Mouse (Mus musculus) megakaryocyte, embryonic 14.5 days (primary cell): ENCODE measurements around the gene Ifitm3. TPM values are rescaled to one million over a fixed set of nuclear protein-coding genes. Genes with fewer than 3 reads are reported as not detected.
A peak's percentile ranks its signal among the peaks of the same experiment; 100 is the strongest.

Source experiments
- H3K27me3 ChIP-seq: replicated peaks from 2 replicates; pipeline ENCODE3; 2012; ENCODE audit warnings: inconsistent platforms
- H3K36me3 ChIP-seq: replicated peaks from 2 replicates; pipeline ENCODE3; 2012; ENCODE audit warnings: low read length, inconsistent platforms, mixed read lengths
- H3K4me1 ChIP-seq: 2 replicates; pipeline ENCODE4 v1.6.1; 2012; ENCODE audit warnings: inconsistent platforms
- H3K4me3 ChIP-seq: replicated peaks from 2 replicates; pipeline ENCODE3; 2012; ENCODE audit warnings: moderate library complexity, mild to moderate bottlenecking, inconsistent platforms
- H3K9me3 ChIP-seq: 2 replicates; pipeline ENCODE4 v1.6.1; 2012; ENCODE audit warnings: inconsistent platforms
- FLI1 ChIP-seq: IDR thresholded peaks from 2 replicates; pipeline ENCODE4 v1.6.1; 2012; ENCODE audit warnings: low read length, inconsistent platforms, mixed read lengths
- GATA1 ChIP-seq: IDR thresholded peaks from 3 replicates; pipeline ENCODE4 v1.6.1; 2012; ENCODE audit warnings: mixed read lengths, low read length, inconsistent platforms, borderline replicate concordance
- polyA plus RNA-seq: library from polyadenylated mRNA; stranded (reverse); fragments of >175 nt; gene quantifications from 2 replicates; pipeline ENCODE4 v1.2.3, GENCODE M21; 2012; ENCODE audit warnings: low replicate concordance; ENCODE audit not compliant: insufficient read depth

The Ifitm3 gene
- polyA plus RNA-seq, 1 experiment, result 151 TPM

GRCm38 (mm10) chr7:141016707-141017697 lies 6.4 kb upstream of the Ifitm3 start:
- H3K4me3 ChIP-seq, result peak overlapping the region; percentile 59
- H3K27me3 ChIP-seq, result no peaks in the 10 kb centered on the region
- peaks cover 9% of the 10 kb centered on the region for H3K9me3 ChIP-seq
- peaks cover 53% of the 10 kb centered on the region for H3K4me1 ChIP-seq
- H3K36me3 ChIP-seq, result peaks cover 8% of the 10 kb centered on the region
- TF ChIP-seq FLI1 (no peak), GATA1 (no peak)

GRCm38 (mm10) chr7:141011238-141011770 lies 734 bp upstream of the Ifitm3 start:
- peaks cover 15% of the 10 kb centered on the region for H3K36me3 ChIP-seq
- peaks cover 9% of the 10 kb centered on the region for H3K9me3 ChIP-seq
- TF ChIP-seq GATA1 (no peak), FLI1 (no peak)
- peaks cover 80% of the 10 kb centered on the region for H3K4me1 ChIP-seq
- H3K4me3 ChIP-seq, result peak overlapping the region; percentile 94
- H3K27me3 ChIP-seq, result no peaks in the 10 kb centered on the region

GRCm38 (mm10) chr7:141009665-141010064 lies 905 bp downstream of the Ifitm3 start:
- TF ChIP-seq GATA1 (no peak), FLI1 (no peak)
- H3K9me3 ChIP-seq, result peaks cover 6% of the 10 kb centered on the region
- no peaks in the 10 kb centered on the region for H3K27me3 ChIP-seq
- H3K4me1 ChIP-seq, result peaks cover 76% of the 10 kb centered on the region
- peak overlapping the region; percentile 94 for H3K4me3 ChIP-seq
- peaks cover 16% of the 10 kb centered on the region for H3K36me3 ChIP-seq

- 0 out of 2 replicates have a peak, but pooled peaks cover under 1% of the 10 kb centered on the region for H3K9me3 ChIP-seq
- H3K4me3 ChIP-seq, result peak overlapping the region; percentile 94
- H3K4me1 ChIP-seq, result peaks cover 76% of the 10 kb centered on the region
- no peak for TF ChIP-seq FLI1
- no peak for TF ChIP-seq GATA1
- H3K36me3 ChIP-seq, result peaks cover 11% of the 10 kb centered on the region
- H3K27me3 ChIP-seq, result no peaks in the 10 kb centered on the region
These were observed 1.5 kb downstream of the Ifitm3 start for GRCm38 (mm10) chr7:141008938-141009660.

DNA sequence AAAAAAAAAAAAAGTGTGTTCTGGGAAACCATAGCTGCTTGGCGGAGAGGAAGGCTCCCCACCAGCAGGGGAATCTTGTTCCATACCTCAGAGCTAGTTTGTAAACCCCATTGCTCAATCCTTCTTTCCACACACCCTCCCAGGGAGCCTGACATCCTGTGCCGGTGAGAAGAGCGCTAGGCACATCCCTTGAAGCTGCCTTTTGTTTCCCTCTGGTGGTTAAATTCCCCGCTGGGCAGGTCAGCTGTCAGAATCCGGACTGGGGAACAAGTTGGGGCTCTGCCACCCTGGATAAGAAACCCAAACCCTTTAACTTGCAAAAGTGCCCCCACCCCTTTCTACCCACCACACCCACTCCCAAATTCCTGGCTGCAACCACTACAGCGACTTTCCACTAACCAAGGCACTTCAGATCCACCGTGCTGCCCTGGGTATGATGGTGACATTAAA lies 2.2 kb downstream of the Ifitm3 start:
- no peak for TF ChIP-seq FLI1
- no peak for TF ChIP-seq GATA1
- H3K4me3 ChIP-seq, result peak overlapping the region; percentile 94
- 0 out of 2 replicates have a peak, but pooled peaks cover 3% of the 10 kb centered on the region for H3K9me3 ChIP-seq

GRCm38 (mm10) chr7:141006914-141007313 lies 3.7 kb downstream of the Ifitm3 start:
- H3K4me1 ChIP-seq, result peaks cover 64% of the 10 kb centered on the region
- peaks cover 10% of the 10 kb centered on the region for H3K36me3 ChIP-seq
- TF ChIP-seq GATA1 (no peak), FLI1 (no peak)
- H3K4me3 ChIP-seq, result no peak overlapping the region
- H3K27me3 ChIP-seq, result no peaks in the 10 kb centered on the region
- H3K9me3 ChIP-seq, result peaks cover 6% of the 10 kb centered on the region; the same call in 1 of the 2 replicates

More for the DNA sequence above, 2.2 kb downstream of the Ifitm3 start:
- Histone ChIP-seq H3K27me3 (no peaks in the 10 kb centered on the region), H3K36me3 (peaks cover 10% of the 10 kb centered on the region), H3K4me1 (peaks cover 76% of the 10 kb centered on the region)

- no peak overlapping the region for H3K4me3 ChIP-seq
- H3K4me1 ChIP-seq, result peaks cover 60% of the 10 kb centered on the region
- H3K9me3 ChIP-seq, result peaks cover 6% of the 10 kb centered on the region; the same call in 1 of the 2 replicates
- TF ChIP-seq FLI1 (no peak), GATA1 (no peak)
- H3K36me3 ChIP-seq, result peaks cover 10% of the 10 kb centered on the region
- no peaks in the 10 kb centered on the region for H3K27me3 ChIP-seq
These were observed 4.1 kb downstream of the Ifitm3 start for GRCm38 (mm10) chr7:141006446-141006845.

- Histone ChIP-seq H3K4me3 (no peak overlapping the region), H3K36me3 (peaks cover 3% of the 10 kb centered on the region), H3K4me1 (peaks cover 52% of the 10 kb centered on the region), H3K27me3 (no peaks in the 10 kb centered on the region), H3K9me3 (peaks cover 6% of the 10 kb centered on the region; the same call in 1 of the 2 replicates)
- TF ChIP-seq GATA1 (no peak), FLI1 (no peak)
These were observed 7.1 kb downstream of the Ifitm3 start for GRCm38 (mm10) chr7:141003248-141004010.

- no peaks in the 10 kb centered on the region for H3K27me3 ChIP-seq
- peaks cover 42% of the 10 kb centered on the region for H3K4me1 ChIP-seq
- H3K9me3 ChIP-seq, result peaks cover 6% of the 10 kb centered on the region; the same call in 1 of the 2 replicates
- TF ChIP-seq GATA1, result no peak
- no peak for TF ChIP-seq FLI1
- H3K4me3 ChIP-seq, result no peak overlapping the region
- peaks cover 3% of the 10 kb centered on the region for H3K36me3 ChIP-seq
These were observed 9.5 kb downstream of the Ifitm3 start for GRCm38 (mm10) chr7:141000881-141001708.
